Mouse (Mus musculus): Measurements from ENCODE around the gene Hecw1. TPM values are rescaled to one million over a fixed set of nuclear protein-coding genes. Genes with fewer than 3 reads are reported as not detected.
A peak's percentile ranks its signal among the peaks of the same experiment; 100 is the strongest.

Gene Hecw1
- polyA plus RNA-seq, 2 experiments = 0.02 to 0.04 TPM

DNA sequence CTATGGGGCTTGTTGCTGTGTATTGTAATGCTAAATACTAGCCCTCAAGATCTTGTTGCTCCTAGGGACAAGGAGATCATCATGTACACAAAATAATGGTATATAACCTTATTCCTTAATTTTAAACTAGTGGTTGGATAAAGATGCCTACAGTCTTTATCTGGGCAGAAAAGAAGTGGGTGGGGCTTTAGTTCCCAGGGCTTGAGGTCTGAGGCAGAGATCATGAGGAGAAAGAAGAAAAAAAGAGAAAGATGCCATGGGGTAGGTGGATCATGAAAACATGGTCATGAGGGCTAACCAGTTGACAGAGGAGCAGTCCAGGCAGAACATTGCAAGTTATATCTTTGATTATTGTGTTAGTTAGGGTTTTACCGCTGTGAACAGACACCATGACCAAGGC lies 195.8 kb downstream of the Hecw1 start:
- no peak overlapping the region for H3K9ac ChIP-seq (replicated peaks)
- no peaks in the 10 kb centered on the region for H3K9me3 ChIP-seq (ENCODE audit: control insufficient read depth, low read length)
- H3K27ac ChIP-seq = no peak overlapping the region
- H3K4me2 ChIP-seq (ENCODE audit: low read depth) = no peak overlapping the region
- TF ChIP-seq CTCF (IDR thresholded peaks at IDR 0.05; ENCODE audit: low read depth) (no peak), EP300 (IDR thresholded peaks at IDR 0.05; ENCODE audit: low read depth) (no peak)
- WGBS (ENCODE audit: insufficient replicate concordance) = 81% methylated on average over 1 of the region's 1 CpGs
- DNase-seq (ENCODE audit: low read depth in 3 of 3, low spot score in 3 of 3) (no peak), ATAC-seq (ENCODE audit: insufficient read depth) (peak; percentile 55; the same call in 1 of the 2 replicates)
- no peaks in the 10 kb centered on the region for H3K27me3 ChIP-seq (ENCODE audit: control insufficient read depth, insufficient read depth, low read length)
- H3K4me3 ChIP-seq (ENCODE audit: insufficient read depth in 1 of 2, low read depth in 2 of 2, low read length in 2 of 2) = no peak overlapping the region
- H3K4me1 ChIP-seq (replicated peaks; ENCODE audit: control insufficient read depth in 2 of 2, insufficient read depth in 2 of 2, low read length in 1 of 2) = no peaks in the 10 kb centered on the region
- H3K36me3 ChIP-seq (replicated peaks; ENCODE audit: control insufficient read depth, insufficient read depth, low read depth) = no peaks in the 10 kb centered on the region

DNA sequence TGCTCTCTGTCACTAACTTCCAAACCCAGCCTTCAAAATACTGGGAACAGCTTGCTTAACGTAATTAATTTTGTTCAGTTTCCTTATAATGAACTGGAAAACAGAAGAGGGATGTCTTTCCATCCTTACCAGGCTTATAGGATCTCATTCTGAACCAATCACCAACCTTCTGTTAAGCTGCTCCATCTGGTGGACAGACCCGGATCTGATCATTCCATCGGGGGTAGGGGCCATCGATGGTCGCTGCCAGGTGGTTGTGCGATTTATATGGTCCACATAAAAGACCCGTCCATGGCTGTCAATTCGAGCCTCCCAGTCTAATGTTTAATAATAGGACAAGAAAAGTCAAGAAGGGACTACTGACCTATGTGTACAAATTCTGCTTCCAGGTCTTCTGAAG lies 216.4 kb downstream of the Hecw1 start:
- 16% methylated on average over 8 of the region's 8 CpGs for WGBS (ENCODE audit: insufficient replicate concordance)
- Histone ChIP-seq H3K4me3 (ENCODE audit: insufficient read depth in 1 of 2, low read depth in 2 of 2, low read length in 2 of 2) (no peak overlapping the region), H3K4me2 (ENCODE audit: low read depth) (no peak overlapping the region), H3K4me1 (replicated peaks; ENCODE audit: control insufficient read depth in 2 of 2, insufficient read depth in 2 of 2, low read length in 1 of 2) (peaks cover 3 to 12% of the 10 kb centered on the region in 2 experiments), H3K27ac (no peak overlapping the region), H3K36me3 (replicated peaks; ENCODE audit: control insufficient read depth, insufficient read depth, low read depth) (no peaks in the 10 kb centered on the region), H3K9me3 (ENCODE audit: control insufficient read depth, low read length) (no peaks in the 10 kb centered on the region), H3K9ac (replicated peaks) (no peak overlapping the region), H3K27me3 (ENCODE audit: control insufficient read depth, insufficient read depth, low read length) (no peaks in the 10 kb centered on the region)
- no peak for DNase-seq (ENCODE audit: low read depth in 3 of 3, low spot score in 3 of 3)
- no peak for ATAC-seq (ENCODE audit: insufficient read depth)
- no peak for TF ChIP-seq EP300 (IDR thresholded peaks at IDR 0.05; ENCODE audit: low read depth)
- TF ChIP-seq CTCF (IDR thresholded peaks at IDR 0.05; ENCODE audit: low read depth) = peak; percentile 47

DNA sequence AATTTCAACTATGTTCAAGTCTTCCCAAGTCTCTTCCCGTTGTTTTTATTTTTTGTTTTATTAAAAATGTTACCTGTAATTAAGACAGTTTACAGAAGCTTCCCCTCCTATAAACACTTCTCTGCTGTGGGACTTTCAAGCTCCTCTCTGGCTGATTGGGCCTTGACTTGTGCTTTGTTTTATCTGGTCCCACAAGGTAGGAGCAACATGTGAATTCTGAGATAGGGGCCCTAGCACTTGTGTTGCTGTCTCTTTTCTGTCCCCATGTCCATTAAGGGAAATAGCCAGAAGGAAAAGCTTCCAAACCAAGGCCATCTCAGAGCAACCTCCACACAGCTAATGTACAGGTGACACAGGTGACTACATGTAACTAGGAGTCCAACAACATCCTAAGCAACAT lies 218.9 kb downstream of the Hecw1 start:
- DNase-seq (ENCODE audit: low read depth in 3 of 3, low spot score in 3 of 3) = peak; percentile 57 to 65 (median 61)
- WGBS (ENCODE audit: insufficient replicate concordance) = 59% methylated on average over 1 of the region's 1 CpGs
- Histone ChIP-seq H3K9me3 (ENCODE audit: control insufficient read depth, low read length) (no peaks in the 10 kb centered on the region), H3K4me1 (replicated peaks; ENCODE audit: control insufficient read depth in 2 of 2, insufficient read depth in 2 of 2, low read length in 1 of 2) (peaks cover 3 to 12% of the 10 kb centered on the region in 2 experiments), H3K4me2 (ENCODE audit: low read depth) (peak overlapping the region; percentile 45), H3K9ac (replicated peaks) (no peak overlapping the region), H3K27ac (no peak overlapping the region; the same call in 1 of the 2 replicates), H3K36me3 (replicated peaks; ENCODE audit: control insufficient read depth, insufficient read depth, low read depth) (no peaks in the 10 kb centered on the region), H3K27me3 (ENCODE audit: control insufficient read depth, insufficient read depth, low read length) (no peaks in the 10 kb centered on the region), H3K4me3 (ENCODE audit: insufficient read depth in 1 of 2, low read depth in 2 of 2, low read length in 2 of 2) (no peak overlapping the region)
- ATAC-seq (ENCODE audit: insufficient read depth) = peak; percentile 93
- TF ChIP-seq EP300 (IDR thresholded peaks at IDR 0.05; ENCODE audit: low read depth) = peak; percentile 72
- TF ChIP-seq CTCF (IDR thresholded peaks at IDR 0.05; ENCODE audit: low read depth) = no peak

DNA sequence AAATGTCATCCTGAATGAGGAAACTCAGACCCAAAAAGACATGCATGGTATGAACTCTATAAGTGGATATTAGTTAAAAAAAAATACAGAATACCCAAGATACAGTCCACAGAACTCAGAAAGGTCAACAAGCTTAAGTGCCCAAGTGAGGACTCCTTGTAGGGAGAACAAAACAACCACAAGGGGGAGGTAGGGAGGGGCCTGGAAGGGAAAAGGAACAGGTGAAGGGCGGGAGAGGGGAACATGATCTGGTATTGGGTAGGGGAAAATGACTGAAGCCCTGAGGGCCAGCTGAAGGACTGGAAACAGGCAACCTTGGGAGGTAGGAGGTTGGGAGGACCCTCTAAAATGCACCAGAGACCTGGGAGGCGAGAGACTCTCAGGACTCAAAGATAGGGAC lies 220.1 kb downstream of the Hecw1 start:
- peak; percentile 48 for TF ChIP-seq CTCF (IDR thresholded peaks at IDR 0.05; ENCODE audit: low read depth)
- no peak for TF ChIP-seq EP300 (IDR thresholded peaks at IDR 0.05; ENCODE audit: low read depth)
- Histone ChIP-seq H3K27ac (no peak overlapping the region), H3K36me3 (replicated peaks; ENCODE audit: control insufficient read depth, insufficient read depth, low read depth) (no peaks in the 10 kb centered on the region), H3K9me3 (ENCODE audit: control insufficient read depth, low read length) (no peaks in the 10 kb centered on the region), H3K4me3 (ENCODE audit: insufficient read depth in 1 of 2, low read depth in 2 of 2, low read length in 2 of 2) (no peak overlapping the region), H3K4me2 (ENCODE audit: low read depth) (no peak overlapping the region), H3K27me3 (ENCODE audit: control insufficient read depth, insufficient read depth, low read length) (no peaks in the 10 kb centered on the region), H3K9ac (replicated peaks) (no peak overlapping the region), H3K4me1 (replicated peaks; ENCODE audit: control insufficient read depth in 2 of 2, insufficient read depth in 2 of 2, low read length in 1 of 2) (peaks cover 3 to 12% of the 10 kb centered on the region in 2 experiments)
- DNase-seq (ENCODE audit: low read depth in 3 of 3, low spot score in 3 of 3) = peak in 1 of 3 experiments; percentile 4
- 22% methylated on average over 2 of the region's 2 CpGs for WGBS (ENCODE audit: insufficient replicate concordance)
- no peak for ATAC-seq (ENCODE audit: insufficient read depth)

DNA sequence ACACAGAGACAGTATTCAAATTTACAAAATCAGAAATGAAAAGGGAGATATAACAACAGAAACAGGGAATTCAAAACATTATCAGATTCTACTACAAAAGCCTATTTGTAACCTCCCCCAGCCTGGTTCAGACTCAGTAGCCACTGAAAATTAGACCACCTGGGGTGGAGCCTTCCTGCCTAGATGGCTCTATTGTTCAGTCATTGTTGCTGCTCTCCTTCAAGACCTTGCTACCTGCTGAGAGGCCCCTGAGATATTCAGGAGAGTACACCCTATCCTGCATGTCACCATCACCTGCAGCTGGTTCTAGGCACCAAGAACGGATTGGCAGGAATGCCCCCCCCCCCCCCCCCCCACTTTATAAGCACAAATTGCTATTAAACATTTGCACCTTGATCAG lies 233.0 kb downstream of the Hecw1 start:
- Histone ChIP-seq H3K27ac (no peak overlapping the region), H3K36me3 (replicated peaks; ENCODE audit: control insufficient read depth, insufficient read depth, low read depth) (no peaks in the 10 kb centered on the region), H3K27me3 (ENCODE audit: control insufficient read depth, insufficient read depth, low read length) (no peaks in the 10 kb centered on the region), H3K4me3 (ENCODE audit: insufficient read depth in 1 of 2, low read depth in 2 of 2, low read length in 2 of 2) (no peak overlapping the region), H3K4me2 (ENCODE audit: low read depth) (no peak overlapping the region), H3K9me3 (ENCODE audit: control insufficient read depth, low read length) (no peaks in the 10 kb centered on the region), H3K9ac (replicated peaks) (no peak overlapping the region), H3K4me1 (replicated peaks; ENCODE audit: control insufficient read depth in 2 of 2, insufficient read depth in 2 of 2, low read length in 1 of 2) (no peaks in the 10 kb centered on the region)
- no peak for DNase-seq (ENCODE audit: low read depth in 3 of 3, low spot score in 3 of 3)
- ATAC-seq (ENCODE audit: insufficient read depth) = no peak
- WGBS (ENCODE audit: insufficient replicate concordance) = 25% methylated on average over 1 of the region's 1 CpGs
- TF ChIP-seq CTCF (IDR thresholded peaks at IDR 0.05; ENCODE audit: low read depth) (no peak), EP300 (IDR thresholded peaks at IDR 0.05; ENCODE audit: low read depth) (no peak)

All from liver, embryonic 14.5 days (tissue).